ENCODE assay signal across 8 mouse cellular contexts in the genomic region with DNA sequence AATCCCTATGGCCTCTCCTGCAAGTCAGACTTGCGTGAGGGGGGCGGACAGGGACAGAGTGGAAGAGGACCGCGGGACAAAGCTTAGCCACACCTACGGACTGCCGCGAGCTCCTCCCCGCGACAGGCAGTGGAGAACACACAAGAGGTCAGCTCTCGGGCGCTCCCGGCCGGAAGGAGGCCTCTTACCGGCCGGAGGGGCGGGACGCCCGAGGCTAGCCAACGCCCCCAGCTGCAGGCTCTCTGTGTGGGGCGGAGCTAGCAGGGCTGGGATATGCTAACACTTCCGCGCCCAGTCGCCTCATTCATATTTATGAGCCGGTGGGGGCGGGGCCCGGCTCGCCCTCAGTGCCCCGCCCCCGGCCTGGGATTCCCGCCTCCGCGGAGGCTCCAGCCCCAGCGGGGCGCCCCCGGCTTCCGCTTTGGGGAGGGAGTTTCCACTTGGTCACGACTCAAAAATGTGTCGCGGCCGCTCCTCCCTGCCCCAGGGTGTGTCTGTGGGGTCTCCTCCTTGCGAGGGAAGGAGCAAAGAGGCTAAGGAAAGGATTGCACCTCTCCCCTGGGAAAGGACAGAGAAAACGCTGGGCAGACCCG. TPM values are rescaled to one million over a fixed set of nuclear protein-coding genes. Genes with fewer than 3 reads are reported as not detected.
DNase-seq lines count a peak whose midpoint lies in the region; ATAC-seq and TF ChIP-seq lines count a peak whose summit lies in the region.

No protein-coding gene starts in this region.

- peak overlapping the region; percentile 32; the same call in 1 of the 2 replicates for H3K27ac ChIP-seq in MEL (ENCODE audit: control insufficient read depth, low read depth, low read length)
- no peak overlapping the region for H3K27ac ChIP-seq in cerebellum, adult 2 months (ENCODE audit: insufficient read depth, low read length)
- H3K27ac ChIP-seq in forebrain, postnatal 0 days (ENCODE audit: low read depth, low read length): peak overlapping the region; percentile 66
- H3K27ac ChIP-seq in lung, embryonic 15.5 days: peak overlapping the region; percentile 93

- peak; percentile 97 for DNase-seq in MEL (ENCODE audit: low read depth, low spot score)
- peak; percentile 89 to 92 for DNase-seq in cerebellum, adult 2 months
- peak; percentile 90 for DNase-seq in forebrain, postnatal 0 days
- peak; percentile 98 for DNase-seq in heart, postnatal 4 days
- DNase-seq in layer of hippocampus, adult 8-10 months (ENCODE audit: low spot score in 2 of 2): peak; percentile 81 to 85
- DNase-seq in ovary, adult 18-20 months (ENCODE audit: low spot score): peak; percentile 99
- DNase-seq in thymus, postnatal 0 days (ENCODE audit: low spot score): peak; percentile 97

- TF ChIP-seq EP300 in MEL (IDR thresholded peaks at IDR 0.05; ENCODE audit: low read depth in 1 of 2, low read length in 2 of 2): peak in 1 of 2 experiments; percentile 34; a peak in 1 of 4 replicates

- H3K79me2 ChIP-seq in MEL (ENCODE audit: control insufficient read depth, insufficient read depth, low read length, poor library complexity): no peaks in the 10 kb centered on the region

- no peaks in the 10 kb centered on the region for H3K27me3 ChIP-seq in MEL (ENCODE audit: control insufficient read depth in 1 of 2, insufficient read depth in 2 of 2, low read length in 2 of 2)
- H3K27me3 ChIP-seq in cerebellum, adult 2 months (ENCODE audit: control insufficient read depth, insufficient read depth, low read length): no peaks in the 10 kb centered on the region
- H3K27me3 ChIP-seq in forebrain, postnatal 0 days (ENCODE audit: insufficient read depth, low read length): no peaks in the 10 kb centered on the region
- no peaks in the 10 kb centered on the region for H3K27me3 ChIP-seq in lung, embryonic 15.5 days

- peak; percentile 24 to 69; a peak in 2 of 4 replicates for TF ChIP-seq POLR2A in MEL (IDR thresholded peaks at IDR 0.05; ENCODE audit: control insufficient read depth in 1 of 2, insufficient read depth in 1 of 2, low read depth in 1 of 2, low read length in 2 of 2, poor library complexity in 1 of 2)
- no peak for TF ChIP-seq POLR2A in cerebellum, adult 2 months (IDR thresholded peaks at IDR 0.05; ENCODE audit: borderline replicate concordance, insufficient read depth, low read length)

- no peak for TF ChIP-seq RAD21 in MEL (IDR thresholded peaks at IDR 0.05; ENCODE audit: low read depth, low read length)

- peak overlapping the region; percentile 89 for H3K4me2 ChIP-seq in forebrain, postnatal 0 days (ENCODE audit: low read depth)
- peak overlapping the region; percentile 59 for H3K4me2 ChIP-seq in lung, embryonic 15.5 days

- peaks cover 0 to 21% of the 10 kb centered on the region in 2 experiments; a peak in 2 of 4 replicates for H3K36me3 ChIP-seq in MEL (ENCODE audit: control insufficient read depth in 1 of 2, insufficient read depth in 2 of 2, low read length in 2 of 2)
- no peaks in the 10 kb centered on the region for H3K36me3 ChIP-seq in forebrain, postnatal 0 days (ENCODE audit: insufficient read depth)
- peaks cover 10% of the 10 kb centered on the region; the same call in 1 of the 2 replicates for H3K36me3 ChIP-seq in lung, embryonic 15.5 days

- 0 out of 6 replicates have a peak, but pooled peaks of 1 of the 3 experiments have one; percentile 3 for TF ChIP-seq CTCF in MEL (IDR thresholded peaks at IDR 0.05 in 2 of 3, conservative IDR thresholded peaks at IDR 0.05 in 1 of 3; ENCODE audit: control insufficient read depth in 1 of 3, insufficient read depth in 1 of 3, low read depth in 2 of 3, low read length in 3 of 3, poor library complexity in 1 of 3, severe bottlenecking in 1 of 3)
- TF ChIP-seq CTCF in cerebellum, adult 2 months (IDR thresholded peaks at IDR 0.05; ENCODE audit: borderline replicate concordance, insufficient read depth, low read depth, low read length): no peak
- TF ChIP-seq CTCF in forebrain, postnatal 0 days (IDR thresholded peaks at IDR 0.05; ENCODE audit: low read depth): no peak

- peak; percentile 97 for ATAC-seq in forebrain, postnatal 0 days
- ATAC-seq in lung, embryonic 15.5 days (ENCODE audit: borderline replicate concordance, extremely low read depth, low FRiP score, low TSS enrichment): peak; percentile 100

- H3K9me3 ChIP-seq in MEL (replicated peaks; ENCODE audit: insufficient read depth, low read length): no peaks in the 10 kb centered on the region
- H3K9me3 ChIP-seq in forebrain, postnatal 0 days (ENCODE audit: low read length): no peaks in the 10 kb centered on the region
- H3K9me3 ChIP-seq in lung, embryonic 15.5 days: no peaks in the 10 kb centered on the region

- WGBS in cerebellum, adult 2 months: under 1% methylated on average over 43 of the region's 43 CpGs
- whole genome bisulfite sequencing in forebrain, postnatal 0 days: 1% methylated on average over 40 of the region's 43 CpGs
- under 1% methylated on average over 43 of the region's 43 CpGs for WGBS in lung, embryonic 15.5 days

- H3K9ac ChIP-seq in MEL (ENCODE audit: control insufficient read depth, low read depth, low read length, poor library complexity, severe bottlenecking): peak overlapping the region; percentile 72
- peak overlapping the region; percentile 68 for H3K9ac ChIP-seq in forebrain, postnatal 0 days
- H3K9ac ChIP-seq in lung, embryonic 15.5 days: peak overlapping the region; percentile 36

- H3K4me3 ChIP-seq in MEL (ENCODE audit: control insufficient read depth in 1 of 2, insufficient read depth in 1 of 2, low read depth in 2 of 2, low read length in 2 of 2): peak overlapping the region; percentile 71 to 75
- peak overlapping the region; percentile 75 for H3K4me3 ChIP-seq in cerebellum, adult 2 months (replicated peaks; ENCODE audit: insufficient read depth, low read depth, low read length)
- H3K4me3 ChIP-seq in forebrain, postnatal 0 days (ENCODE audit: low read depth, low read length): peak overlapping the region; percentile 61
- peak overlapping the region; percentile 41 for H3K4me3 ChIP-seq in lung, embryonic 15.5 days

- peaks cover 12 to 35% of the 10 kb centered on the region in 2 experiments for H3K4me1 ChIP-seq in MEL (ENCODE audit: control insufficient read depth in 1 of 2, insufficient read depth in 2 of 2, low read length in 2 of 2)
- H3K4me1 ChIP-seq in cerebellum, adult 2 months (ENCODE audit: control insufficient read depth, insufficient read depth, low read length): peaks cover 5% of the 10 kb centered on the region; the same call in 1 of the 2 replicates
- peaks cover 7% of the 10 kb centered on the region; the same call in 1 of the 2 replicates for H3K4me1 ChIP-seq in forebrain, postnatal 0 days (ENCODE audit: insufficient read depth)
- peaks cover 22% of the 10 kb centered on the region for H3K4me1 ChIP-seq in lung, embryonic 15.5 days

RNA-seq across cellular contexts. Expression of a gene that starts 7.9 kb away (rescaled TPM):
- total RNA-seq in MEL (2012; rRNA removed): 0.42 and 0.62 TPM in 2 replicates
- 1 to 10 TPM in 1 of 2 experiments, not detected in 1; 5.0 TPM for polyA plus RNA-seq in MEL (2012; ENCODE audit: insufficient read depth in 1 of 2, insufficient read length in 2 of 2, low read depth in 1 of 2, low replicate concordance in 2 of 2, missing spikeins in 1 of 2)
- 16.0 and 19.5 TPM in 2 replicates for polyA plus RNA-seq in cerebellum, adult 2 months (2012; rRNA removed)
- total RNA-seq in forebrain, postnatal 0 days (2014; rRNA removed): 13.3 and 15.2 TPM in 2 replicates
- polyA plus RNA-seq in forebrain, postnatal 0 days (2015; fragmentation: Nextera tagmentation; extraction: Ambion mirVana): 7.1 and 11.6 TPM in 2 replicates
- 10 to 100 TPM; 35.3 to 43.8 TPM for total RNA-seq in heart, postnatal 4 days (2021)
- 10 to 100 TPM; 10.9 to 18.4 (median 11.9) TPM for total RNA-seq in layer of hippocampus, adult 8-10 months (2022)
- 18.5 and 24.0 TPM in 2 replicates for polyA plus RNA-seq in lung, embryonic 15.5 days (2015; fragmentation: Nextera tagmentation; extraction: Ambion mirVana)
- polyA plus RNA-seq in thymus, postnatal 0 days (2015; fragmentation: Nextera tagmentation; extraction: Ambion mirVana): 3.6 and 5.3 TPM in 2 replicates

RNA-seq across cellular contexts. Expression of a gene that starts 27.0 kb away (rescaled TPM):
- total RNA-seq in MEL (2012; rRNA removed): 26.2 and 26.3 TPM in 2 replicates
- polyA plus RNA-seq in MEL (2012; ENCODE audit: insufficient read depth in 1 of 2, insufficient read length in 2 of 2, low read depth in 1 of 2, low replicate concordance in 2 of 2, missing spikeins in 1 of 2): 100 to 1,000 TPM in 1 of 2 experiments, 10 to 100 TPM in 1; 40.3 to 217 TPM
- polyA plus RNA-seq in cerebellum, adult 2 months (2012; rRNA removed): 9.8 and 9.9 TPM in 2 replicates
- total RNA-seq in forebrain, postnatal 0 days (2014; rRNA removed): 9.1 and 10.2 TPM in 2 replicates
- polyA plus RNA-seq in forebrain, postnatal 0 days (2015; fragmentation: Nextera tagmentation; extraction: Ambion mirVana): 6.4 and 8.0 TPM in 2 replicates
- 1 to 10 TPM; 3.5 to 4.7 TPM for total RNA-seq in heart, postnatal 4 days (2021)
- total RNA-seq in layer of hippocampus, adult 8-10 months (2022): 1 to 10 TPM; 5.8 to 7.4 (median 7.4) TPM
- polyA plus RNA-seq in lung, embryonic 15.5 days (2015; fragmentation: Nextera tagmentation; extraction: Ambion mirVana): 18.4 and 19.6 TPM in 2 replicates
- 16.5 and 19.7 TPM in 2 replicates for polyA plus RNA-seq in thymus, postnatal 0 days (2015; fragmentation: Nextera tagmentation; extraction: Ambion mirVana)

RNA-seq across cellular contexts. Expression of a gene that starts 38.2 kb away (rescaled TPM):
- total RNA-seq in MEL (2012; rRNA removed): 115 and 121 TPM in 2 replicates
- 10 to 100 TPM in 1 of 2 experiments, not detected in 1; 13.6 TPM for polyA plus RNA-seq in MEL (2012; ENCODE audit: insufficient read depth in 1 of 2, insufficient read length in 2 of 2, low read depth in 1 of 2, low replicate concordance in 2 of 2, missing spikeins in 1 of 2)
- 121 and 132 TPM in 2 replicates for polyA plus RNA-seq in cerebellum, adult 2 months (2012; rRNA removed)
- 52.2 and 54.5 TPM in 2 replicates for total RNA-seq in forebrain, postnatal 0 days (2014; rRNA removed)
- 138 and 161 TPM in 2 replicates for polyA plus RNA-seq in forebrain, postnatal 0 days (2015; fragmentation: Nextera tagmentation; extraction: Ambion mirVana)
- total RNA-seq in heart, postnatal 4 days (2021): 10 to 100 TPM; 89.5 to 92.6 TPM
- 100 to 1,000 TPM in 1 of 4 experiments, 10 to 100 TPM in 3; 81.5 to 100 (median 89.5) TPM for total RNA-seq in layer of hippocampus, adult 8-10 months (2022)
- polyA plus RNA-seq in lung, embryonic 15.5 days (2015; fragmentation: Nextera tagmentation; extraction: Ambion mirVana): 93.8 and 94.6 TPM in 2 replicates
- polyA plus RNA-seq in thymus, postnatal 0 days (2015; fragmentation: Nextera tagmentation; extraction: Ambion mirVana): 147 and 155 TPM in 2 replicates

RNA-seq across cellular contexts. Expression of a gene that starts 45.0 kb away (rescaled TPM):
- total RNA-seq in MEL (2012; rRNA removed): 14.6 and 18.8 TPM in 2 replicates
- polyA plus RNA-seq in MEL (2012; ENCODE audit: insufficient read depth in 1 of 2, insufficient read length in 2 of 2, low read depth in 1 of 2, low replicate concordance in 2 of 2, missing spikeins in 1 of 2): 10 to 100 TPM in 1 of 2 experiments, not detected in 1; 15.3 TPM
- 8.8 and 10.0 TPM in 2 replicates for polyA plus RNA-seq in cerebellum, adult 2 months (2012; rRNA removed)
- total RNA-seq in forebrain, postnatal 0 days (2014; rRNA removed): 55.0 and 55.9 TPM in 2 replicates
- polyA plus RNA-seq in forebrain, postnatal 0 days (2015; fragmentation: Nextera tagmentation; extraction: Ambion mirVana): 18.8 and 23.4 TPM in 2 replicates
- 1,000 to 10,000 TPM; 1,069 to 1,171 TPM for total RNA-seq in heart, postnatal 4 days (2021)
- total RNA-seq in layer of hippocampus, adult 8-10 months (2022): 10 to 100 TPM; 10.4 to 14.5 (median 11.2) TPM
- 19.5 and 22.1 TPM in 2 replicates for polyA plus RNA-seq in lung, embryonic 15.5 days (2015; fragmentation: Nextera tagmentation; extraction: Ambion mirVana)
- polyA plus RNA-seq in thymus, postnatal 0 days (2015; fragmentation: Nextera tagmentation; extraction: Ambion mirVana): 5.6 and 6.9 TPM in 2 replicates

RNA-seq across cellular contexts. Expression of a gene that starts 53.1 kb away (rescaled TPM):
- 0.16 and 0.19 TPM in 2 replicates for total RNA-seq in MEL (2012; rRNA removed)
- polyA plus RNA-seq in MEL (2012; ENCODE audit: insufficient read depth in 1 of 2, insufficient read length in 2 of 2, low read depth in 1 of 2, low replicate concordance in 2 of 2, missing spikeins in 1 of 2): 1 to 10 TPM in 1 of 2 experiments, not detected in 1; 3.1 TPM
- polyA plus RNA-seq in cerebellum, adult 2 months (2012; rRNA removed): 6.4 and 6.5 TPM in 2 replicates
- total RNA-seq in forebrain, postnatal 0 days (2014; rRNA removed): 5.5 and 6.5 TPM in 2 replicates
- polyA plus RNA-seq in forebrain, postnatal 0 days (2015; fragmentation: Nextera tagmentation; extraction: Ambion mirVana): 3.0 and 3.6 TPM in 2 replicates
- total RNA-seq in heart, postnatal 4 days (2021): 10 to 100 TPM; 17.7 to 18.2 TPM
- total RNA-seq in layer of hippocampus, adult 8-10 months (2022): 10 to 100 TPM in 1 of 4 experiments, 1 to 10 TPM in 3; 4.8 to 10.2 (median 6.7) TPM
- polyA plus RNA-seq in lung, embryonic 15.5 days (2015; fragmentation: Nextera tagmentation; extraction: Ambion mirVana): 25.1 and 25.9 TPM in 2 replicates
- 2.0 and 2.4 TPM in 2 replicates for polyA plus RNA-seq in thymus, postnatal 0 days (2015; fragmentation: Nextera tagmentation; extraction: Ambion mirVana)
